Mouse (Mus musculus): Measurements from ENCODE around the gene 4930535I16Rik.

DNA sequence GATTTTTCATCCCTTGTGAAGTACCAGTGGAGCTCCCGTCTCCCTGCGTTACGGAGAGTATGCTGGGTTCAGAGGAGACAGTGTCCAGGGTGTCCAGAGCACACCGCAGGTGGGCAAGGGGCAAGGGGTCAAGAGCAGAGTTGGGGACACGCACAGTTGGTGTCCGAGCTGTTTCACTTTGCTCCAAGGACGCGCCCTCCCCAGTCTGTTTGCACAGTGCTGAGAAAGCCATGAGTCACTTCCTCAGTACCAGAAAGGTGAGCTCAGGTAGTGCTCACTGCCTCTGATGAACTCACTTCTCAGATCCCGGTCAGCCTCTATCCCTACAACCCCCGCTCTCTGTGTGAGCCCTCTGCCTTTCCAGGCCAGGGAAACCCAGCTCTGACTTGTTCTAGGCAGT lies 31.8 kb upstream of the 4930535I16Rik start:
- no peak for TF ChIP-seq POLR2A (IDR thresholded peaks at IDR 0.05; ENCODE audit: insufficient read length, low read depth)
- no peak for TF ChIP-seq MYOD1 (IDR thresholded peaks at IDR 0.05; ENCODE audit: control insufficient read depth in 1 of 3, insufficient read length in 2 of 3, low read depth in 2 of 3)

Data from myocyte (in vitro differentiated cells).